Mouse (Mus musculus) c-Kit-positive CD71-negative TER-119-negative erythroid progenitor cells, embryonic 14.5 days (primary cell): Measurements from ENCODE around the gene Npas2.

ENCODE experiments used
- DNase-seq: peaks from one replicate; pipeline ENCODE4 v3.0.0-alpha.2; 2013; ENCODE audit warnings: low read depth

Gene Npas2

GRCm38 (mm10) chr1:39217584-39217983 lies 24.1 kb downstream of the Npas2 start:
- DNase-seq = no peak

- DNase-seq = no peak
Observed at GRCm38 (mm10) chr1:39228401-39228800, 34.9 kb downstream of the Npas2 start.

GRCm38 (mm10) chr1:39230021-39230420 lies 36.5 kb downstream of the Npas2 start:
- DNase-seq = no peak

DNA sequence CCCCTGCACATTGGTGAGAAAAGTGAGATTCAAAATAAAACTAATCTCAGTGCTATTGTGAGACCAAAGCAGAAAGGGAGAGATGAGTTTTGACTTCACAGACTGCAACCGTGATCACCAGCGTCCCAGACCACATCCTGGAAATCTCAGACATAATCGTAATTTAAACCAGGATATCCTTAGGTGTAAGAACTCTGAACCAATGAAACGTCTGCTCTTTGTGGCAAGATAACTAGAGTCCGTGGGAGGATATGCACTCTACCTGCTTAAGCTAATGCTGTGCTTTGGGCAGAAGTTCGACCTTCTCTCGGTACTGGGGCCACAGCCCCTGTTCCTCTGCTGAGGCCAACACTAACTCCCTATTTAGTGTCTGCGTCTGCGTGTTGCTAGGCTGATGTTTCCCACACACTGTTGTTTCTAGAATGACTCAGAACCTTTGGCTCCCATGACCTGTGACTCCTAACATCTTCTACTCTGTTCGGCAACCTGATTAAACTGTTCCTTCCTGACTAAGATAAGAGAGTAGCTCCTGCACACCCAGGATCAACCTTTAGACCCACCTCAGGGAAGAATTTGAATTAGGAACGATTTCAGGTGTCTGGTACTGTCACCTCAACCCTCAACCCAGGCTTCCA lies 41.4 kb downstream of the Npas2 start:
- no peak for DNase-seq

- DNase-seq = no peak
Observed at GRCm38 (mm10) chr1:39237503-39238255, 44.1 kb downstream of the Npas2 start.

GRCm38 (mm10) chr1:39240860-39241584 lies 47.5 kb downstream of the Npas2 start:
- DNase-seq = no peak

GRCm38 (mm10) chr1:39244726-39245125 lies 51.2 kb downstream of the Npas2 start:
- DNase-seq = no peak

DNA sequence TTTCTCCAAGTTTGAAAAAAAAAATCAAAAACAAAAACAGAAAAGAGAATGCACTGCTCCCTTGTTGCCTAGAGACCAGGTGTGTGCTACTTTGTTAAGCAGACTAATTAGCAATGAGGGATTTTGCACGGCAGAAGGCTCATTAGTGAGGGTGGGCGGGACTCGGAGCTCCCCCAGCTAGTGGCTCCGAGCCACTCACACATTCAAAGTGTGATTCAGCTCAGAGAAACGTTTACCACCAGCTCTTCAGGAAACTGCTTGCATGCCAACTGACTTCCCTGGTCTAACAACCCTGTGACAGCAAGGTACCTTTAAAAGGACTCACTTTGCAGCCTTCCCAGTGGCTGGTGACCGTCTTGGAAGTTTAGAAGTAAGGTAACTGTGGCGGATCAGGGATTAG lies 58.1 kb downstream of the Npas2 start:
- DNase-seq = no peak

GRCm38 (mm10) chr1:39253771-39254170 lies 60.2 kb downstream of the Npas2 start:
- no peak for DNase-seq

DNA sequence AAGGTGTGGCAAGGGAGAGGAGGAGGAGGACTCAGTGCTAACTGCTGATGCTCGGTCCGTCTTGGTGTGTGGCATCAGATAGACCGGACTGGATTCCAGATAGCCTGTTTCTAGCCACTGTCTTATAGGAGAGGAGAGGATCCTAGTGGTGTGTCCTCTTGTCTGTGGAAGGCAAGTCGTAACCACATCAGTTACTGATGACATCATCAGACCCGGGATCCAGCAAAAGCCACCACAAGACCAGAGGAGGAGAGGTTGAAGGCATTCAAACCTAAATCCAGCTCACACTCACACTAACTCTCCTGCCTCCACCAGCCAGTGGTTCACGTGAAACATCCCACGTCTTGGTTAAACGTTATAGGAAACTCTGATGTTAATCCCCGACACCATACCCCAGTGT lies 62.5 kb downstream of the Npas2 start:
- DNase-seq = no peak

GRCm38 (mm10) chr1:39256513-39257330 lies 63.2 kb downstream of the Npas2 start:
- DNase-seq = no peak

- DNase-seq = no peak
Observed at GRCm38 (mm10) chr1:39257331-39257594, 63.7 kb downstream of the Npas2 start.

- no peak for DNase-seq
Observed at GRCm38 (mm10) chr1:39259668-39260067, 66.1 kb downstream of the Npas2 start.

DNA sequence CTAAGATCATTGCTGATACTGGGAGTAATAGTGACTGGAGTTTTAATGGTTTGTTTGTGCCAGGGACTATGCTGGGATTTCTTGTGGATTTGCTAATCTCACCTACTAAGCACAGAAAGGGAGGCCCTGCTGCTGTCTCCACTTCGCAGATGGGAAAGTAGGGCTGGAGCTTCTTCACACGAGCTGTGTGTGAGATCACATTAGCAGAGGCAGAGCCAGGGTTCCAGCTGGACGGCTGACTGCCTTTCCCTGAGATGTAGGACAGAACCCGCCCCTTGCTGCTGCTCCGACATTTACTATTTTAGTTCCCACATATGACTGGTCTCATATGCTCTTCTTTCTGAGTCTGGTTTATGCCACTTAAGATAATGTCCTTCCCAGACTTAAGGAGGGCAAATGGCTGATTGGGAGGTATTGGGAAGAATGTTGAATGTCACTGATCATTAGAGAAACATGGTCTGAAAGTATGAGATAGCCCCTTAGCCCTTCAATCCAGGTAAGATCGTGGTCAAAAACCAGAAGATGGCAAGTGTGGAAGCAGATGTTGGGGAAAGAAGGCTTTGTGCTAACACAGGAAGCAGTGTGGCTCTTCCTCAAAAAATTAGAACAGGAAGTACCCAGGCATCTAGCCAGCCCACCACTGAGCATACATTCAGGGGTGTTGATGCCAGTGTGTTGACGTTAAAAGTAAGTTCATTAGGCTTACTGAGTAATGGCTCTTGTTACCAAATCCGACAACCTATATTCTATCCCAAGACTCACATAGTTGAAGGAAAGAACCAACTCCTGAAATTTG lies 66.8 kb downstream of the Npas2 start:
- DNase-seq = no peak

DNA sequence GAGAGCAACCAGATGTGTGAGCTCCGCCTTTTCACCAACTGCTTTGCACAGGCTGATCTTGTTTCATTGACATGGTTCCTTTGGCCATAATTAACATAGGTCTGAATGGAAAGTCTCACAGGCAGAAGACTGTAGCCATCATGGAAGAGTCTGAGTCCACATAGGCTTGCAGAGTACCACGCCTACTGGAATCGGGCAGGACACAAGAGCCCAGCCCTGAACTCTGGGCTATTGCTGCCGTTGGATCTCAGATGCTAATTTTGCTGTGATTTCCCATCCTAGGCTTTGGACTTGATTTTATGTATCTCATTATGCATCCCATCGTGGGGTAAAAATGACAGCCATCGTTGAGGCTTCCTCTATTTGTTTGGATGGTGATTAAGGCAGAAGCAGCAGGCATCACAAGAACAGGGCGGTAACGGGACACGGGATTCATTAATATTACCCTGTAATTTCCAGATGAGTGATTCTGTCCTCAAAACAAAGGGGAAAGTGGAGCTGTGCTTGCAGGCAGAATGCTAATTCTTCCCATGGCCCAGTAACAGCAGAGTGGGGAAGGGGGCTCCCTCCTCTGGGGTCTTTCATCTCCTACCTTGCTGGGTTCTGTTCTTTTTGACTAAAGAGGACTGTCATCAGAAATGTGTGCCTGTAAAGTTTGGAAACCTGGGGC lies 73.4 kb downstream of the Npas2 start:
- DNase-seq = no peak

GRCm38 (mm10) chr1:39272976-39273375 lies 79.4 kb downstream of the Npas2 start:
- DNase-seq = no peak

DNA sequence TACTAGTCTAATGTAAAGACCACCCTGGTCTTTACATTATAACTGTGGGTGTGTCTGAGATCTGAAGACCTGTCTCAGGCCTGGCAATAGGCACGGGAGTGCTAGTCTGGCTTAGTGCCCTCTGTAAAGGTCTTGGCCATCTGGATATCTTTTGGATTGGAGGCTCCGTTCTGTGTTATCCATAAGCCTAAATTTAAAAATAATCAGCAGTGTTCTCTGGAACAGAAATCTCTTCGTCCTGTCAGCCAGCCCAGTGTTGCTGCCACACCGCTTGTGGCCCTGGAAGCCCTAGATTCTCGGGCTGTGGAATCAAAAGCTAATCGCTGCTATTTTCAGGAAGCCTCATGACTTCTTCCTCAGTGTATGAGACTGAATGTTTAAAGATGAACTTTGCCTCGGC lies 86.9 kb downstream of the Npas2 start:
- DNase-seq = no peak

DNA sequence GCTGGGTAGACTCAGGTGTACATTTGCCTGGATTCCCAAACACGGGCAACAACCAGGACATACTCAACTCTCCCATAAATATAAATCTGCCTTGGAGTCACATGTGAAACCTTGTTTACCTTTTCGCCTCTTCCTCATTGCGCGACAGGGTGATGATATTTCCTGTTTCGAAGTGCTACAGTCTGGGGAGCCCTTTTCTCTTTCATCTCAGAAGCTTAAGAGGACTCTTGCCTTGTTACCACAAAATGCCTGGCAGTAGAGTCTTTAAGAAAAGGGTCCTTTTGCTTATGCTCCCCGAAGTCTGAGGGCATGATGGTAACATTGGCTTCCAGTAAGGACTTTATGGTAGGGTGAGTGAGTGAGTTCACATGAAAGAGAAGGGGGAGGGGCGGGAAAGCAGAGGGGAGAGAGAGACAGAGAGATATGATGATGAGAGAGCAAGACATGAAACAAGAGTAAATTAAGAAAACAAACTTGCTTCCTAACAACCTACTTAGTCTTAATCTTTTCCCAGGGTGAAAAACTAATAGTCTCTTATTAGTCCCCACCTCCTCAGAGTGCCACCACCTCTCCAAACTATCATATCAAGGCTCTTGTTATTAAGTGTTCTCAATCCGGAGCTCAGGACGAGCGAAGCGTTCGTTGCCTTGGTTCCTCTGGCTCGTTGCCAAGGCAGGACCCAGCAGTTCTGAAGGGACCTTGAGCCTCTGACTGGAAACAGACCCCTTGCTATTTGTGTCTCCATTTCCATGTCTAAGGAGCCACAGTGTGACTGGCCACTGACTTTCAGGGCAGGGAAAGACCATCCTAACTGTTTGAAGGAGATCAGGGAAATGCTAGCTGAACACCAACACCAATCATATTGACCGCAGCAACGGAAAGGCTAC lies 87.7 kb downstream of the Npas2 start:
- no peak for DNase-seq

DNA sequence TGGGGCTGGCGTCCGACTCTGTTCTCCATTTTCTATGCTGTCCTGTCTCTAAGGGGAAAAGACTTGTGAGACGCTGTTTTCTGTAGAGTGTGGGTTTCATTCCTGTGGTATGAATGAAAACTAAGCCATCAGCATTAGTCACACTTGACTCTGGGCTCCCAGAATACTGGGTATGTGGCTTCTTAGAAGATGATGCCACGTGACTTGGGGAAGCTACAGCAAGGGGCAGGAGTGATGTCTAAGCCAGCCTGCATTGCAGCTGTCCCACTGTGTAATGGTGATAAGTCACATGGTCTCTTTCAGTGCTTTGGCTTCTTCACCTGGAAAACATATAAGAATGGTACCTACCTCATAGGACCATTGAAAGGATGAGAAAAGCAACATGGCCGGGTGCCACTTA lies 88.4 kb downstream of the Npas2 start:
- DNase-seq = no peak

DNA sequence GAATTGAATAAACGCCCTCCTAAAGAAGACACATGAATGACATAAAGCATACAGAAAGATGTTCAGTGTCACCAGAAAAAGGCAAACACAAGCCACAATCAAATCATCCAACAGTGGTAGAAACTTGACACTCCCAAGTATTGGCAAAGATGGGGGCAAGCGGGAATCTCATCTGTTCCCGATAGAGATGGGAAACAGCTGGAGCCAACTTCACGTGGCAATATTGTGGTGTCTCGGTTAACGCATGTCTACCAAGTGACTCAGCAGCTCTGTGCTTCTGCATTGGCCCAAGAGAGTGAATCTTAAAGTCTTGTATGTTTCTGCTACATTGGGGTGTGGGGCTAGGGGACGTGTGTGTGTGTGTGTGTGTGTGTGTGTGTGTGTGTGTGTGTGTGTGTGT lies 89.8 kb downstream of the Npas2 start:
- no peak for DNase-seq
